Mouse (Mus musculus) embryo, embryonic 11.5 days (tissue): ENCODE measurements around the gene Pheta1.

Experiments used
- DNase-seq: peaks from one replicate; pipeline ENCODE4 v3.0.0-alpha.2; 2012; ENCODE audit warnings: low read depth, low spot score

Pheta1 gene

DNA sequence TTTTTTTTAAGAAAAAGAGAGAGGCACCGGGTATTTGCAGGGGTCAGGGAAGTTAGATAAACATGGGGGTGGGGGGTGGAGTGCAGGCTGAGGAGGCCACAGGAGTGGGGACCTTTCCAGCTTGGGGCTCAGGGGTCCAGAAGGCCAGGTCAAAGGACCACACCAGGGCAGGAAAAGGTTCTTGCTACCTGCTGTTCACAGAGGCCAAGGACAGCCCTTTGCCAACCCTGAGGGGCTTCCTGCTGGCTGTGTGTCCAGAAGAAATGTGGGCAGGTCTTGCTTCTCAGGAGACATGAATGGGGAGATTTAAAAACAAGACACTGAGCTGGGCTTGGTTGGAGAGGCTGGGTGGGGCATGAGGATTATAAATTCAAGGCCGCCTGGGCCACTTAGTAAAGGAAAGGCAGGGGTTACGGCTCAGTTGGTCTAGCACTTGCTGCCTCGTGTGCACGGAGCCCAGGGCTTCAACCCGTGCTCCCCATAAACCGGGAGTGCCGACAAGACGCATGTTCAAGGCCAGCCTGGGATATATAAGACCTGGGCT lies 41.1 kb downstream of the Pheta1 start:
- no peak for DNase-seq

DNA sequence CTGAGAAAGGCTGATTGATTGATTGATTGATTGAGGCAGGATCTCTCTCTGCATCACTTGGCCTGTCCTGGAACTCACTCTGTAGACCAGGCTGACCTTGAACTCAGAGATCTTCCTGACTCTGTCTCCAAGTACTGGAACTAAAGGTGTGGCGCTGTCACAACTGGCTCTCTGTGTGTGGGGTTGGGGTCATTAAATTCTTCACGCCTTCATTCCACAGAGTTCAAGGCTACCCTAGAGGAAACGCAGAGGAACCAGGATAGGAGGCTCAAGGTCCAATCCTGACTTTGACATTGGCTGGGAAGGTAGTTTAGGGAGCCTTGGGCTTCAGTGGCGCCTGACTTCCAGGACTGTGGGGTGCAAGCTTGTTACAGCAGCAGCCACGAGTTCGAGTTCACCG lies 42.1 kb downstream of the Pheta1 start:
- DNase-seq = no peak

GRCm38 (mm10) chr5:121892281-121892680 lies 43.5 kb downstream of the Pheta1 start:
- DNase-seq = no peak

- no peak for DNase-seq
These were observed 44.8 kb downstream of the Pheta1 start for GRCm38 (mm10) chr5:121893581-121893980.

DNA sequence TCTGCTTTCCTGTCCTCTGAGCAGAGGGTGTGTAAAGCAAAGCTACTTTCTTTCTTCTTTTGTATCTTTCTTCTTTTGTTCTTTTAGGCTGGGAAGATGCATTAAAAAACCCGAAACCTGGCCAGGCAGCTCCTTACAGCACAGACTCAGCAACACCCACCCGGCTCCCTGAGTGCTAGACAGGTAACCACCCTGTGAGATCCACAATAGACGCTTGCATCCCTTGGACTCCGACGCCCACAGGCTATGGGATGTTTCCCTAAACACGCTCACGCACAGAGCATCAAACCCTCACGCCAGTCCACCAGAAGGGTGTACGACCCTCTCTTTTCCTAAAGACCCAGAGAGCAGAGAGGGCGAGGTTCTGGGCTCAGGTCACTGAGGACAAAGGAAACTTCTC lies 45.9 kb downstream of the Pheta1 start:
- DNase-seq = no peak

- no peak for DNase-seq
These were observed 46.5 kb downstream of the Pheta1 start for GRCm38 (mm10) chr5:121895117-121895756.

DNA sequence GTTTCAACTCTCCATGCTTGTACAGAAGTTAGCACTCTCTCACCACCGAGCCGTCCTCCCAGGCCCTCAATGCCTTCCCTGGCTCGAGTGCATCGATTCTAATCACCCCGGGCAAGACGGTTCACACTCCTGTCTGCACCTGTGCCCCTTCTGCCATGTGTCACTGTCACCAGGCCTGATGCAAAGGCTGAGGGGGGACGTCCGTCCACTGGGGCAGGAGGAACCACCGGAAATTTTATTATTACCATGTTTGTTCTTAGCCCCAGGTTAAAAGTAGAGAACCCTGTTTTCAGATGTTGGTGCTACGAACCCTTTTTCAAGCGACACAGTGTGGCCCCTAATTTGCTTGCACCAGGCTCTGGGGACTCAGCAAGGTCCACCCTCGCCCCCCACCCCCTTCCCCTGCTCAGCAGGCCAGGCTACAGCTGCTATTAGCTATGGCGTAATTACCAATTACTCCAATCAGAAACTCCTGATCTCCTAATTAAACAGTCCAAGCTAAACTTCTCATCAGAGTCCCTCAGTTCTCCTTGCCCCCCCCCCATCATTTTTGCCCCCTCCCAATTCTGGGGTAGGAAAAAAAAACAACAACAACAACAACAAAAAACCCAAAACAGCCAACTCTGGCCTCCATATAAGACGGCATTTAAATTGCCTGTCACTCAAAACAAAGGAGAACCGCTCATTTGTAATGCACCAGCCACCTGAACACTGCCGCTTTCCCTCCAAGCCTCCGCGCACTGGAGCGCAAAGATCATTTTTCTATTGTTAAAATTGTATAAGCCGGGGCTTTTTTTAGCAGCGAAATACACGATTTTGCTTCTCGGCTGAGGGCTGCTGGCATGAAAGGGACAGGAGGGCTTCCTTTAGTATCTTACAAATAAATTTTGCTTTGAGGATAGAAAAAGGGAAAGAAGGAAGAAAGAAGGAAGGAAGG lies 54.3 kb downstream of the Pheta1 start:
- no peak for DNase-seq
